Mouse (Mus musculus) MEL (cell line): ENCODE results near the gene Tmem63a.

Experiments
- CTCF ChIP-seq, 3 experiments: IDR thresholded peaks in 2 of 3; conservative IDR thresholded peaks in 1 of 3; 2 replicates each; pipeline ENCODE4 v1.5.1; 2011 to 2012; ENCODE audit warnings: low read length in 3 of 3, low read depth in 2 of 3, mild to moderate bottlenecking in 2 of 3, improper control_type of control experiment in 1 of 3, inconsistent platforms in 1 of 3, mixed read lengths in 1 of 3, moderate library complexity in 1 of 3; ENCODE audit not compliant: control insufficient read depth in 1 of 3, insufficient read depth in 1 of 3, poor library complexity in 1 of 3, severe bottlenecking in 1 of 3
- TCF12 ChIP-seq: IDR thresholded peaks from 2 replicates; pipeline ENCODE4 v1.6.1; 2014; ENCODE audit warnings: low read depth, mild to moderate bottlenecking, inconsistent platforms, low read length, improper control_type of control experiment, moderate library complexity

DNA sequence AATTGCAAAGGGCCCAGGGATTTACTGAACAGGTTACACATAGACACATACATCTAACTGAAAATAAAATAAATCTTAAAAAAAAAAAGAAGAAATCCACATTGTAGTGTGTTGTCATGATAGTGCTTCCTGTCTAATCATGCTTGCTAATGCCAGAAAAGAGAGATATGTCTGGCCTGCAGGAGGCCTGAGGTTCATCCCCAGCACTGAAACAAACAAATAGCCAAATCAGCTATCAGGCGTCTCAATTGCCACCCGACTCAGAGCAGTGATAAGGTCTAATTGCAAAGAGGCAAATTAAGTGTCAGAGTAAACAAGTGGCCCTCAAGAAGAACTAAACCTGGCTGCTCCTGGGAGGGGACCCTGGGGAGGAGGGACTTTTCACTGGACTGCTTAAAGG is 12.5 kb upstream of the Tmem63a start:
- TF ChIP-seq TCF12 (no peak), CTCF (IDR thresholded peaks at IDR 0.05 in 2 of 3, conservative IDR thresholded peaks at IDR 0.05 in 1 of 3; ENCODE audit: control insufficient read depth in 1 of 3, insufficient read depth in 1 of 3, low read depth in 2 of 3, low read length in 3 of 3, poor library complexity in 1 of 3, severe bottlenecking in 1 of 3) (no peak)
